Mouse (Mus musculus) neural tube, embryonic 11.5 days (tissue): ENCODE results near the gene Clcn2. TPM values are rescaled to one million over a fixed set of nuclear protein-coding genes. Genes with fewer than 3 reads are reported as not detected.

Experiments
- ATAC-seq: fragments of 200-750 bp; cut with Nextera tagmentation; 2 replicates; pipeline ENCODE4 v1.8.0; 2017; ENCODE audit warnings: moderate number of reproducible peaks, mild to moderate bottlenecking, moderate TSS enrichment, moderate library complexity; ENCODE audit not compliant: insufficient read depth, low FRiP score, low TSS enrichment
- DNase-seq: peaks from one replicate; pipeline ENCODE4 v3.0.0-alpha.2; 2015; ENCODE audit warnings: low spot score
- H3K27ac ChIP-seq: fragments of 300-500 bp; sonication (generic); 2 replicates; pipeline ENCODE4 v1.5.1; 2014; ENCODE audit warnings: low read depth, mild to moderate bottlenecking, low read length
- H3K27me3 ChIP-seq: fragments of 300-500 bp; sonication (generic); 2 replicates; pipeline ENCODE4 v1.6.1; 2014; ENCODE audit warnings: mild to moderate bottlenecking, low read length, mixed read lengths; ENCODE audit not compliant: control insufficient read depth, insufficient read depth
- H3K36me3 ChIP-seq: fragments of 300-500 bp; sonication (generic); 2 replicates; pipeline ENCODE4 v1.6.1; 2014; ENCODE audit warnings: mild to moderate bottlenecking, low read length, moderate library complexity, mixed read lengths; ENCODE audit not compliant: control insufficient read depth, insufficient read depth
- H3K4me1 ChIP-seq: fragments of 300-500 bp; sonication (generic); 2 replicates; pipeline ENCODE4 v1.6.1; 2014; ENCODE audit warnings: low read length, mixed read lengths; ENCODE audit not compliant: control insufficient read depth, insufficient read depth
- H3K4me2 ChIP-seq: fragments of 300-500 bp; sonication (generic); 2 replicates; pipeline ENCODE4 v1.6.1; 2014; ENCODE audit warnings: low read depth, mild to moderate bottlenecking, moderate library complexity
- H3K4me3 ChIP-seq: fragments of 300-500 bp; sonication (generic); 2 replicates; pipeline ENCODE4 v1.5.1; 2014; ENCODE audit warnings: low read depth, low read length
- H3K9ac ChIP-seq: fragments of 300-500 bp; sonication (generic); 2 replicates; pipeline ENCODE4 v1.6.1; 2014; ENCODE audit warnings: mild to moderate bottlenecking, low read length
- H3K9me3 ChIP-seq: fragments of 300-500 bp; sonication (generic); 2 replicates; pipeline ENCODE4 v1.6.1; 2016; ENCODE audit warnings: low read length; ENCODE audit not compliant: control insufficient read depth
- WGBS: fragments of 180-500 bp; shearing (Covaris S2); extraction: QIAGEN DNeasy Blood & Tissue Kit; methylation state at CpG from one replicate; pipeline ENCODE4 v1.1.7; 2014; 5-methylcytosine and 5-hydroxymethylcytosine counted together
- polyA plus RNA-seq: library from polyadenylated mRNA; unstranded; fragments of >200 nt; fragmentation: Nextera tagmentation; extraction: Ambion mirVana; gene quantifications from 2 replicates; pipeline ENCODE4 v1.2.1, GENCODE M21; 2014

The Clcn2 gene
- polyA plus RNA-seq, 1 experiment from 2014 or later = 26.4 TPM

DNA sequence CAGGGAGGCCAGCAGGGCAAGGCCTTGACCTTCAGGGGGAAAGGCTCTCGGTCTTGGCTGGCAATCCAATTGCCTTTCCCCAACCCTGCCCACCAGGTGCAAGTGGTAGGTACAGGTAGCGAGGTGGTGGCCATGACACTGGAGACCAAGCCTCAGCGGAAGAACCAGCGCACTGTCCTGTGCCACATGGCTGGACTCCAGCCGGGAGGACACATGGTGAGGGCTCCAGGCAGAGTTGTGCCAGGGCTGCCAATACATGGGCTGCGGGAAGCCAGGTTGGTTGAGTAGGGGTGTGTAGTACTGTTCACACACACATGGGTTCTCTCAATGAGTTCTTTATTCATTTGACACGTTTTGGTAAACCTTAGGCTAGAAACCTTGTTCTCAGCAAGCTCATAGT is 18.6 kb upstream of the Clcn2 start:
- Histone ChIP-seq H3K36me3 (no peaks in the 10 kb centered on the region; the same call in 1 of the 2 replicates), H3K4me3 (no peak overlapping the region), H3K9ac (no peak overlapping the region), H3K9me3 (no peaks in the 10 kb centered on the region), H3K4me2 (no peak overlapping the region), H3K27me3 (peaks cover 21% of the 10 kb centered on the region), H3K4me1 (peaks cover 9% of the 10 kb centered on the region; the same call in 1 of the 2 replicates), H3K27ac (no peak overlapping the region)
- 84% methylated on average over 7 of the region's 7 CpGs for WGBS
- ATAC-seq (no peak), DNase-seq (no peak)

GRCm38 (mm10) chr16:20735651-20736050 is 18.1 kb upstream of the Clcn2 start:
- Histone ChIP-seq H3K9ac (no peak overlapping the region), H3K4me2 (no peak overlapping the region), H3K4me3 (no peak overlapping the region), H3K9me3 (no peaks in the 10 kb centered on the region), H3K4me1 (peaks cover 9% of the 10 kb centered on the region; the same call in 1 of the 2 replicates), H3K27me3 (peaks cover 21% of the 10 kb centered on the region), H3K36me3 (no peaks in the 10 kb centered on the region; the same call in 1 of the 2 replicates), H3K27ac (no peak overlapping the region)
- DNase-seq = no peak
- WGBS = 92% methylated on average over 5 of the region's 5 CpGs
- no peak for ATAC-seq

- H3K27me3 ChIP-seq = peaks cover 21% of the 10 kb centered on the region
- no peak within 1 kb of the TSS for H3K27ac ChIP-seq
Measured at GRCm38 (mm10) chr16:20733731-20734730, 16.5 kb upstream of the Clcn2 start, which contains the start of gene Thpo. Gene Thpo, minus strand, starts transcription at chr16:20734511.

GRCm38 (mm10) chr16:20732925-20733730 is 15.6 kb upstream of the Clcn2 start, which contains the start of gene Chrd:
Gene Chrd, plus strand, starts transcription at chr16:20733127.
- peak; percentile 80 for DNase-seq
- ATAC-seq = peak; percentile 75
- Histone ChIP-seq H3K9me3 (no peaks in the 10 kb centered on the region), H3K4me2 (peak within 1 kb of the TSS; percentile 97), H3K27ac (peak within 1 kb of the TSS; percentile 76), H3K36me3 (no peaks in the 10 kb centered on the region; the same call in 1 of the 2 replicates), H3K9ac (peak within 1 kb of the TSS; percentile 82), H3K4me1 (peaks cover 9% of the 10 kb centered on the region; the same call in 1 of the 2 replicates), H3K4me3 (peak within 1 kb of the TSS; percentile 69), H3K27me3 (peaks cover 23% of the 10 kb centered on the region)
- under 1% methylated on average over 30 of the region's 70 CpGs for WGBS

More at GRCm38 (mm10) chr16:20733731-20734730, 16.5 kb upstream of the Clcn2 start, which contains the start of gene Thpo:
- DNase-seq (peak; percentile 35), ATAC-seq (no peak)
- Histone ChIP-seq H3K4me3 (peak within 1 kb of the TSS; percentile 69), H3K4me2 (peak within 1 kb of the TSS; percentile 97), H3K4me1 (peaks cover 9% of the 10 kb centered on the region; the same call in 1 of the 2 replicates), H3K9ac (peak within 1 kb of the TSS; percentile 82), H3K36me3 (no peaks in the 10 kb centered on the region; the same call in 1 of the 2 replicates), H3K9me3 (no peaks in the 10 kb centered on the region)
- WGBS = 3% methylated on average over 45 of the region's 45 CpGs

DNA sequence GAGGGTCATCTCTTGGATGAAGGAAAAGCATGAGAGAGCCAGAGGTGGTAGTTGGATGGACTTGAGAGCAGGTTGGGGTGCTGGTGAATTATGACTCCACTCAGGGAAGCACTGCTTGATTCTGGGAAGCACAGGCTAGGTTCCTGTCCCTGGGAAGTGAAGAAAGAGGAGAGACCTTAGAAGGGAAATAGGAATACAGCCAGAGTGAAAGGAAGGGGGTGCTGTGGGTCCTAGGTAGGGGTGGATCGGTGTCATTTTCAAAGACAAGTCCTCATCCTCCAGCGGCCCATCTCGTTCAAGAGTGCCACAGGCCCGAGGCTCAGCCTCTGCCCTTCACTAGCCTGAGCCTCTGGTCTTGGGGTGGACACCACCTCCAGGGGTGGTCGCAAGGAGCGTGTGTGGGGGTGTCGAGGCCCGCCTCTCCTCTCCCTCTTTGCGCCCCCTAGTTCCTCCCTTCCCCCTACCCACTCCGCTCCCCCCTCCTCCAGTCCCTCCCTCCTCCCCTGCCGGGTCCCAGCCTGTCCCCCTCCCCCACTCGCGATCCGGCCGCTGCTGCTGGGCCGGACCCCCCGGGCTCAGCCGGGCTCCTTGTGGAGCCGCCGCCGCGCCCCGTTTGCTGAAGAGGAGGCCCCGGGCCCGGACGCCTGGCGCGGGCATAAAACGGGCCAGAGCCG is 14.8 kb upstream of the Clcn2 start:
- Histone ChIP-seq H3K9ac (peak overlapping the region; percentile 82), H3K4me3 (peak overlapping the region; percentile 69), H3K27me3 (peaks cover 23% of the 10 kb centered on the region), H3K9me3 (no peaks in the 10 kb centered on the region), H3K4me1 (peaks cover 9% of the 10 kb centered on the region; the same call in 1 of the 2 replicates), H3K27ac (peak overlapping the region; percentile 76), H3K36me3 (no peaks in the 10 kb centered on the region; the same call in 1 of the 2 replicates), H3K4me2 (peak overlapping the region; percentile 97)
- ATAC-seq (peak; percentile 58), DNase-seq (peak; percentile 32)
- WGBS = 2% methylated on average over 9 of the region's 30 CpGs

GRCm38 (mm10) chr16:20731688-20732087 is 14.1 kb upstream of the Clcn2 start:
- H3K27ac ChIP-seq = no peak overlapping the region
- H3K4me2 ChIP-seq = no peak overlapping the region
- no peak for DNase-seq
- H3K9me3 ChIP-seq = no peaks in the 10 kb centered on the region
- 70% methylated on average over 5 of the region's 5 CpGs for WGBS
- H3K27me3 ChIP-seq = peaks cover 23% of the 10 kb centered on the region
- peaks cover 9% of the 10 kb centered on the region; the same call in 1 of the 2 replicates for H3K4me1 ChIP-seq
- H3K36me3 ChIP-seq = no peaks in the 10 kb centered on the region; the same call in 1 of the 2 replicates
- no peak overlapping the region for H3K4me3 ChIP-seq
- H3K9ac ChIP-seq = no peak overlapping the region; the same call in 1 of the 2 replicates
- ATAC-seq = no peak

DNA sequence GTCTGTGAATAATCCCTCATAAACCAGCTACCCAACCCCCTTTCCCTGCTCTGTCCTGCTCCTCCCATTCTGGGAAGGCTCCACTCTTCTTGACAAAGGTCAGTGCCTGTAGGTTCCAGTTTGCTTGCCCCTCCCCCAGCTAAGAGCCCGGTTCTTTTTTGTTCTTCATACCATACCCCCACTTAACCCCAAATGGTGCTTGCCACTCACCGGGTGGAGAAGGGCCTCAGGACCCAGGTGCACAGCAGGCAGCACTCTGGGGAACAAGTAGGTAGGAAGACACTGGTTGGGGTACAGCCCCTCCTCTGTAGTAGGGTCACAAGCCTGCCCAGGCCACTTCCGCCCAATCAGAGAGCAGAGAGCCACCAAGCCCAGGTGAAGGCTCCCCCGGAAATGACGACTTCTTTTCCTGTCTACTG is 12.8 kb upstream of the Clcn2 start:
- Histone ChIP-seq H3K9ac (no peak overlapping the region), H3K4me3 (no peak overlapping the region), H3K36me3 (no peaks in the 10 kb centered on the region; the same call in 1 of the 2 replicates), H3K4me1 (peaks cover 9% of the 10 kb centered on the region; the same call in 1 of the 2 replicates), H3K27ac (no peak overlapping the region), H3K9me3 (no peaks in the 10 kb centered on the region), H3K4me2 (no peak overlapping the region), H3K27me3 (peaks cover 21% of the 10 kb centered on the region)
- no peak for DNase-seq
- no peak for ATAC-seq
- WGBS = 34% methylated on average over 5 of the region's 5 CpGs
